ENCODE assay signal across 1 mouse cellular context in the genomic region with DNA sequence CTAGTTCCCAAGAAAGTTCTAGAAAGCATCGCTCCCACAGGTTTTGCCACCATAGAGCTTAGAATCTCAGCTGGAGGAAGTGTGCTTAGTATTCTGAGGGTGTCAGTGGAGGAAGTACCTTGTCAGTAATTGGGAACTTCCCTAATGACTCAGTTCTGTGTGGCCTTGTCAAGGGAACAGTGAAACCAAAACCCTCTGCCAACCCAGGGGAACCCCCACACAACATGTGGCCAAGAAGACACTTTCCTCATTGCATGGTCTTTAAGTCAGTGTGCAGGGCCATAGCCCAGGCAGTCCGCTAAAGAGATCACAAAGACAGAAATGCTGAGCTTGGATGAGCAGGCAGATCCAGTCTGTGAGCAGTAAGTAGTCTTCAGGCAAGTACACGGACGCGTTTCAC.
TF ChIP-seq lines count a peak whose summit lies in the region.

No protein-coding gene starts in this region.

TF ChIP-seq in CH12.LX, 34 proteins besides CTCF, POLR2A, EP300 and RAD21 (continued from another document):
- no peak for TF ChIP-seq KAT2A (IDR thresholded peaks at IDR 0.05; ENCODE audit: insufficient replicate concordance, low read length)
- TF ChIP-seq BHLHE40 (IDR thresholded peaks at IDR 0.05; ENCODE audit: low read depth, low read length) = peak; percentile 89
- TF ChIP-seq CHD1 (IDR thresholded peaks at IDR 0.05; ENCODE audit: low read depth, low read length) = no peak
- TF ChIP-seq USF2 (conservative IDR thresholded peaks at IDR 0.05; ENCODE audit: low read depth, low read length) = no peak
- TF ChIP-seq HCFC1 (IDR thresholded peaks at IDR 0.05; ENCODE audit: low read depth, low read length) = peak; percentile 45; the same call in 1 of the 2 replicates
- peak; percentile 80 for TF ChIP-seq TBP (conservative IDR thresholded peaks at IDR 0.05; ENCODE audit: low read depth, low read length)
- no peak for TF ChIP-seq MAZ (IDR thresholded peaks at IDR 0.05; ENCODE audit: low read depth, low read length)
- peak; percentile 74 for TF ChIP-seq ELF1 (IDR thresholded peaks at IDR 0.05; ENCODE audit: low read depth, low read length)
- TF ChIP-seq TCF12 (IDR thresholded peaks at IDR 0.05; ENCODE audit: low read depth, low read length) = peak; percentile 93
- TF ChIP-seq ZKSCAN1 (IDR thresholded peaks at IDR 0.05; ENCODE audit: borderline replicate concordance, low read depth, low read length) = no peak
- peak; percentile 93 for TF ChIP-seq MXI1 (IDR thresholded peaks at IDR 0.05; ENCODE audit: low read depth, low read length)
- peak; percentile 95 for TF ChIP-seq JUN (IDR thresholded peaks at IDR 0.05; ENCODE audit: insufficient read depth, low read depth, low read length)
- TF ChIP-seq IRF4 (IDR thresholded peaks at IDR 0.05; ENCODE audit: low read depth, low read length) = peak; percentile 98
- no peak for TF ChIP-seq E2F4 (IDR thresholded peaks at IDR 0.05; ENCODE audit: insufficient replicate concordance, low read depth, low read length)
- TF ChIP-seq JUND (conservative IDR thresholded peaks at IDR 0.05; ENCODE audit: low read depth, low read length) = peak; percentile 94
